Mouse (Mus musculus) liver, adult 2 months (tissue): ENCODE data around the gene Plxna4. TPM values are rescaled to one million over a fixed set of nuclear protein-coding genes. Genes with fewer than 3 reads are reported as not detected.

Experiments
- DNase-seq: peaks from one replicate; pipeline ENCODE4 v3.0.0-alpha.2; 2011; ENCODE audit warnings: low read depth, low spot score; ENCODE audit errors: extremely low read depth
- H3K27ac ChIP-seq: fragments of 200-500 bp; replicated peaks from 2 replicates; pipeline ENCODE4 v1.5.1; 2012; ENCODE audit warnings: low read depth, mild to moderate bottlenecking, control low read depth, inconsistent platforms, low read length; ENCODE audit not compliant: insufficient read depth
- H3K27me3 ChIP-seq: fragments of 200-500 bp; 2 replicates; pipeline ENCODE4 v1.6.1; 2012; ENCODE audit warnings: mild to moderate bottlenecking, moderate library complexity, low read length, inconsistent platforms; ENCODE audit not compliant: control insufficient read depth, insufficient read depth
- H3K36me3 ChIP-seq: fragments of 200-500 bp; 2 replicates; pipeline ENCODE4 v1.6.1; 2012; ENCODE audit warnings: low read length, inconsistent platforms; ENCODE audit not compliant: control insufficient read depth, insufficient read depth
- H3K4me1 ChIP-seq: fragments of 200-500 bp; 2 replicates; pipeline ENCODE4 v1.6.1; 2011; ENCODE audit warnings: low read length; ENCODE audit not compliant: control insufficient read depth, insufficient read depth
- H3K4me3 ChIP-seq: fragments of 200-500 bp; 2 replicates; pipeline ENCODE4 v1.5.1; 2011; ENCODE audit warnings: low read depth, mild to moderate bottlenecking, control low read depth, low read length, moderate library complexity; ENCODE audit not compliant: insufficient read depth
- H3K79me2 ChIP-seq: fragments of 200-500 bp; 2 replicates; pipeline ENCODE4 v1.6.1; 2012; ENCODE audit warnings: inconsistent platforms, mild to moderate bottlenecking, low read length, moderate library complexity; ENCODE audit not compliant: control insufficient read depth, insufficient read depth
- H3K9ac ChIP-seq: fragments of 200-500 bp; 2 replicates; pipeline ENCODE4 v1.6.1; 2012; ENCODE audit warnings: low read depth, mild to moderate bottlenecking, control low read depth, inconsistent platforms, low read length
- CTCF ChIP-seq: fragments of 200-500 bp; IDR thresholded peaks from 2 replicates; pipeline ENCODE4 v1.5.1; 2011; ENCODE audit warnings: low read depth, low read length, control low read depth
- POLR2A ChIP-seq: fragments of 200-500 bp; IDR thresholded peaks from 2 replicates; pipeline ENCODE4 v1.6.1; 2011; ENCODE audit warnings: low read length, control low read depth; ENCODE audit not compliant: insufficient read depth; ENCODE audit errors: extremely low read depth
- WGBS: fragments of 180-500 bp; shearing (Covaris S2); methylation state at CpG from one replicate; pipeline ENCODE4 v1.1.7; 2018; 5-methylcytosine and 5-hydroxymethylcytosine counted together
- polyA plus RNA-seq: library from polyadenylated mRNA; depleted of rRNA; stranded (reverse); fragments of >200 nt; gene quantifications from 2 replicates; pipeline ENCODE4 v1.2.3, GENCODE M21; 2012
- total RNA-seq: library from RNA; depleted of rRNA; stranded (reverse); fragments of >200 nt; gene quantifications from 2 replicates; pipeline ENCODE4 v1.2.3, GENCODE M21; 2014

Plxna4 gene
- total and polyA plus RNA-seq, 2 experiments, result 0.32 to 1.0 TPM

GRCm38 (mm10) chr6:32443679-32444078, 144.3 kb downstream of the Plxna4 start:
- WGBS, result 76% methylated on average over 1 of the region's 1 CpGs
- Histone ChIP-seq H3K9ac (no peak overlapping the region), H3K36me3 (no peaks in the 10 kb centered on the region), H3K4me1 (no peaks in the 10 kb centered on the region), H3K27ac (no peak overlapping the region), H3K27me3 (no peaks in the 10 kb centered on the region), H3K79me2 (no peaks in the 10 kb centered on the region), H3K4me3 (no peak overlapping the region)
- TF ChIP-seq POLR2A (no peak), CTCF (no peak)
- DNase-seq, result no peak

- H3K4me3 ChIP-seq, result no peak overlapping the region
- WGBS, result 79% methylated on average over 2 of the region's 2 CpGs
- TF ChIP-seq POLR2A, result no peak
- TF ChIP-seq CTCF, result no peak
- no peaks in the 10 kb centered on the region for H3K27me3 ChIP-seq
- DNase-seq, result no peak
- H3K9ac ChIP-seq, result no peak overlapping the region
- H3K79me2 ChIP-seq, result no peaks in the 10 kb centered on the region
- no peaks in the 10 kb centered on the region for H3K36me3 ChIP-seq
- no peak overlapping the region for H3K27ac ChIP-seq
- H3K4me1 ChIP-seq, result no peaks in the 10 kb centered on the region
Observed at GRCm38 (mm10) chr6:32439434-32439833, 148.6 kb downstream of the Plxna4 start.

DNA sequence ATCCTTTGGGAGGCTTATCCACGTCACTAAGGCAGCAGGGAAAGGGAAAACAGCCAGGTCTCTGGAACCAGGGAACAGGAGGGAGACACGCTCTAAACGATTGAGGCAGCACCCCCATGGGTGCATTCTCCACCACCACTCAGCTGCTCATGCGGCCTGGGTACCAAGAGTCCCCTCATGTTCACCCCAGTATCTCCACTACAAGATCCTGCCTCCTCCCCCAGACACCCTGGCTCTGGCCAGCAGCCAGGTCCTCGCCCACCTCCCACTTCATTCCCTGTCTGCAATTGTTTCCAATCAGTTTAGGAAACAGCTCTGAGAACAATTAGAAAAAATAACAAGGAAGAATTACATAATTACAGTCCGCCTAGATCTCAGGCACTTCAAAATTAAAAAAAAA, 150.8 kb downstream of the Plxna4 start:
- H3K4me1 ChIP-seq, result no peaks in the 10 kb centered on the region
- DNase-seq, result no peak

DNA sequence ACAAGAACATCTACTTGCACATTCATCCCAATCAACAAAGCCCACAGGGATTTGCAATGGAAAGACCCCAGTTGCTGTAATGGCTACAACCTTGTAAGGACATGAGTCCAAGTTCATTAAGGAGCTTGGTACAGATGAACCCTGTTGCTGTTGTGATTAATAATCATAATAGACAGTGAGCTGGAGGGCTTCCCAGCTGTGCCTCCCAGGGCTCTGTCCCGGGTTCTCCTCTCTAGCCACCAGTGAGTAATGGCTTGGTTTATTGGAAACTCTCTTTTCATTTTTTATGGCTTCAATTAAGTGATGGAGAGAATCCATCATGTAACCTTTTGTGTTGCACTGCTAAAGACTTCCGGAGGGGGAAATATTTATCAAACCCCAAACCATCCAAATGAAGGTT, 164.9 kb downstream of the Plxna4 start:
- H3K79me2 ChIP-seq, result no peaks in the 10 kb centered on the region
- TF ChIP-seq CTCF, result no peak
- TF ChIP-seq POLR2A, result no peak
- DNase-seq, result no peak
- no peak overlapping the region for H3K9ac ChIP-seq
- WGBS, result 87% methylated on average over 2 of the region's 2 CpGs
- no peaks in the 10 kb centered on the region for H3K4me1 ChIP-seq
- no peaks in the 10 kb centered on the region for H3K36me3 ChIP-seq
- H3K4me3 ChIP-seq, result no peak overlapping the region
- no peak overlapping the region for H3K27ac ChIP-seq
- H3K27me3 ChIP-seq, result no peaks in the 10 kb centered on the region

More for the DNA sequence above, 150.8 kb downstream of the Plxna4 start:
- Histone ChIP-seq H3K9ac (no peak overlapping the region), H3K27me3 (no peaks in the 10 kb centered on the region), H3K36me3 (no peaks in the 10 kb centered on the region), H3K27ac (no peak overlapping the region), H3K79me2 (no peaks in the 10 kb centered on the region), H3K4me3 (no peak overlapping the region)
- 72% methylated on average over 6 of the region's 6 CpGs for WGBS
- TF ChIP-seq POLR2A, result no peak
- no peak for TF ChIP-seq CTCF

GRCm38 (mm10) chr6:32420610-32421009, 167.4 kb downstream of the Plxna4 start:
- WGBS, result 89% methylated on average over 3 of the region's 3 CpGs
- Histone ChIP-seq H3K27ac (no peak overlapping the region), H3K27me3 (no peaks in the 10 kb centered on the region), H3K9ac (no peak overlapping the region), H3K79me2 (no peaks in the 10 kb centered on the region), H3K4me1 (no peaks in the 10 kb centered on the region), H3K36me3 (no peaks in the 10 kb centered on the region), H3K4me3 (no peak overlapping the region)
- TF ChIP-seq CTCF (no peak), POLR2A (no peak)
- DNase-seq, result no peak

GRCm38 (mm10) chr6:32417351-32417750, 170.6 kb downstream of the Plxna4 start:
- Histone ChIP-seq H3K36me3 (no peaks in the 10 kb centered on the region), H3K27me3 (no peaks in the 10 kb centered on the region), H3K79me2 (no peaks in the 10 kb centered on the region), H3K9ac (no peak overlapping the region), H3K27ac (no peak overlapping the region), H3K4me1 (no peaks in the 10 kb centered on the region), H3K4me3 (no peak overlapping the region)
- WGBS, result 65% methylated on average over 4 of the region's 4 CpGs
- DNase-seq, result no peak
- no peak for TF ChIP-seq CTCF
- TF ChIP-seq POLR2A, result no peak
